Mouse (Mus musculus) C2C12 (cell line): ENCODE measurements around the gene Atf3. TPM values are rescaled to one million over a fixed set of nuclear protein-coding genes. Genes with fewer than 3 reads are reported as not detected.
"Not testable (repeated sequence)": the region's sequence is repeated elsewhere in the genome, so short reads cannot be mapped to it uniquely, and the experiment has no call there.

Source experiments
- H3K27me3 ChIP-seq: one replicate; pipeline ENCODE4 v1.6.1; 2011; ENCODE audit not compliant: control insufficient read depth, insufficient read depth, insufficient read length
- H3K36me3 ChIP-seq: one replicate; pipeline ENCODE4 v1.6.1; 2011; ENCODE audit not compliant: control insufficient read depth, insufficient read depth
- H3K4me3 ChIP-seq: one replicate; pipeline ENCODE4 v1.5.1; 2011; ENCODE audit warnings: mild to moderate bottlenecking, control low read depth; ENCODE audit not compliant: poor library complexity, insufficient read depth, severe bottlenecking
- H3K79me2 ChIP-seq: one replicate; pipeline ENCODE4 v1.6.1; 2011; ENCODE audit not compliant: control insufficient read depth, insufficient read depth
- H3K79me3 ChIP-seq: one replicate; pipeline ENCODE4 v1.6.1; 2011; ENCODE audit warnings: low read depth, control low read depth
- H3ac ChIP-seq: one replicate; pipeline ENCODE3; 2011; ENCODE audit warnings: low read depth; ENCODE audit not compliant: control insufficient read depth, insufficient read length
- CEBPB ChIP-seq: IDR thresholded peaks from one replicate; pipeline ENCODE4 v1.6.1; 2011; ENCODE audit warnings: low read depth, mild to moderate bottlenecking, control low read depth, moderate library complexity
- CTCF ChIP-seq: IDR thresholded peaks from one replicate; pipeline ENCODE4 v1.5.1; 2011; ENCODE audit not compliant: control insufficient read depth, insufficient read depth, insufficient read length
- FOSL1 ChIP-seq: IDR thresholded peaks from one replicate; pipeline ENCODE4 v1.8.0; 2011; ENCODE audit warnings: mild to moderate bottlenecking, low read length; ENCODE audit not compliant: poor library complexity, insufficient read depth, severe bottlenecking
- MAX ChIP-seq: IDR thresholded peaks from one replicate; pipeline ENCODE4 v1.6.1; 2011; ENCODE audit warnings: mild to moderate bottlenecking, control low read depth
- MYOD1 ChIP-seq: IDR thresholded peaks from one replicate; pipeline ENCODE4 v1.6.1; 2011; ENCODE audit warnings: low read depth; ENCODE audit not compliant: control insufficient read depth, insufficient read length
- MYOG ChIP-seq: IDR thresholded peaks from one replicate; pipeline ENCODE4 v1.6.1; 2011; ENCODE audit not compliant: control insufficient read depth, insufficient read length; ENCODE audit errors: extremely low read depth
- USF1 ChIP-seq: IDR thresholded peaks from one replicate; pipeline ENCODE4 v1.6.1; 2011; ENCODE audit warnings: low read depth, mild to moderate bottlenecking, control low read depth, moderate library complexity
- polyA plus RNA-seq: library from polyadenylated mRNA; unstranded; fragments of >200 nt; fragmentation: generic; extraction: Trizol; gene quantifications from one replicate; pipeline ENCODE4 v1.2.1, GENCODE M21; 2012; ENCODE audit warnings: missing spikeins

Gene Atf3
- polyA plus RNA-seq, 1 experiment: 1.4 TPM

GRCm38 (mm10) chr1:191170444-191170843, 47.4 kb downstream of the Atf3 start:
- Histone ChIP-seq H3K27me3 (peaks cover 3% of the 10 kb centered on the region), H3K4me3 (no peak overlapping the region), H3K79me2 (no peaks in the 10 kb centered on the region), H3K36me3 (no peaks in the 10 kb centered on the region), H3K79me3 (no peaks in the 10 kb centered on the region), H3ac (no peak overlapping the region)
- TF ChIP-seq MAX (no peak), USF1 (no peak), CEBPB (no peak), FOSL1 (no peak), CTCF (no peak), MYOD1 (no peak), MYOG (no peak)

GRCm38 (mm10) chr1:191166189-191166588, 51.6 kb downstream of the Atf3 start:
- H3K79me2 ChIP-seq: no peaks in the 10 kb centered on the region
- TF ChIP-seq FOSL1 (no peak), MAX (no peak), MYOG (no peak), USF1 (no peak), CEBPB (peak; percentile 53)
- no peaks in the 10 kb centered on the region for H3K79me3 ChIP-seq
- no peak overlapping the region for H3K4me3 ChIP-seq
- H3ac ChIP-seq: no peak overlapping the region
- peaks cover 31% of the 10 kb centered on the region for H3K27me3 ChIP-seq
- no peaks in the 10 kb centered on the region for H3K36me3 ChIP-seq

DNA sequence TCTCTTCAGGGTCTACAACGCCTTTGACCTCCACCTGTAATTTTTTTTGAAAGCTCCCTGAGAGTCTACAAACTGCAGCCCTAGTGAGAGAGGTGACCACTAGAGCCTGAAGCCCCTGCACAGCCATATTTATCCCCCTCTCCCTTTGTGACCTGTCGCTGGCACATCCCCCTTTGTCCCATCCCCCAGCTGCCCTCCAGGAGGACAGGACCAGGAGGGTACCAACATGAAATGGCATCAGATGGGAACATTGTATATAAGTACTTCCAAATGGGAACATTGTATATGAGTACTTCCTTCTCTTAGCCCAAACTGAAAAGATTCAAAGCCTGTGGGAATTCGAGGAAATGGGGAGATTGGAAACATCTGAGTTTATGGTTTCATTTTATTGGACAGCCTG, 53.1 kb downstream of the Atf3 start, which contains the start of gene Fam71a:
TSS of gene Fam71a (minus strand) at position 101 of the 400 bp plus-strand sequence.
- H3K4me3 ChIP-seq: no peak within 1 kb of the TSS
- TF ChIP-seq USF1 (no peak), MAX (no peak), MYOG (no peak), FOSL1 (no peak), MYOD1 (no peak), CTCF (no peak), CEBPB (no peak)
- peaks cover 31% of the 10 kb centered on the region for H3K27me3 ChIP-seq
- H3ac ChIP-seq: no peak within 1 kb of the TSS
- no peaks in the 10 kb centered on the region for H3K36me3 ChIP-seq
- H3K79me2 ChIP-seq: no peaks in the 10 kb centered on the region
- H3K79me3 ChIP-seq: no peaks in the 10 kb centered on the region

DNA sequence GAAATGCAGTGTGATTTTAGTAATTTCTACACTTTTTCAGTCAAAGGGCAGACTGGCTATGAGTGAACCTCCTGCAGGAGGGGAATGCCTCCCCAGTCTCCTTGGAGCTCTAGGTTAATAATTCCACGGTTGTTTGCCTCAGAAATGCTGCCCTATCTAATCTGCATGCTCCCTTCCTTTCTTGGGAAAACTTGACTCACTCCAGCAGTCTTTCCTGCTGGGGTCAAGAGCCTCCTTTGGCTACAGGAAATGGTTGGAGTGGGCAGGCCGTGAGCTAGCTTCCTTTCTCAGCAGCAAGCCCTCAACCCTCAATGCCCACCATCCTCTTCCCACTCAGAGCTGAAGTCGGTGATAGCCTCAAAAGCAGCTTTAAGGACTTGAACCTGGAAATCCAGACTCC, 63.5 kb downstream of the Atf3 start:
- no peaks in the 10 kb centered on the region for H3K79me3 ChIP-seq
- no peaks in the 10 kb centered on the region for H3K79me2 ChIP-seq
- no peak overlapping the region for H3ac ChIP-seq
- TF ChIP-seq MAX: no peak
- TF ChIP-seq MYOD1: no peak
- H3K36me3 ChIP-seq: no peaks in the 10 kb centered on the region
- H3K27me3 ChIP-seq: peaks cover 16% of the 10 kb centered on the region
- no peak overlapping the region for H3K4me3 ChIP-seq

- H3K79me3 ChIP-seq: no peaks in the 10 kb centered on the region
- H3K27me3 ChIP-seq: peaks cover 16% of the 10 kb centered on the region
- H3ac ChIP-seq: no peak overlapping the region
- TF ChIP-seq FOSL1 (no peak), CEBPB (peak; percentile 37), CTCF (peak; percentile 43)
- no peaks in the 10 kb centered on the region for H3K79me2 ChIP-seq
- H3K4me3 ChIP-seq: no peak overlapping the region
- H3K36me3 ChIP-seq: no peaks in the 10 kb centered on the region
Measured at GRCm38 (mm10) chr1:191153052-191153451, 64.8 kb downstream of the Atf3 start.

DNA sequence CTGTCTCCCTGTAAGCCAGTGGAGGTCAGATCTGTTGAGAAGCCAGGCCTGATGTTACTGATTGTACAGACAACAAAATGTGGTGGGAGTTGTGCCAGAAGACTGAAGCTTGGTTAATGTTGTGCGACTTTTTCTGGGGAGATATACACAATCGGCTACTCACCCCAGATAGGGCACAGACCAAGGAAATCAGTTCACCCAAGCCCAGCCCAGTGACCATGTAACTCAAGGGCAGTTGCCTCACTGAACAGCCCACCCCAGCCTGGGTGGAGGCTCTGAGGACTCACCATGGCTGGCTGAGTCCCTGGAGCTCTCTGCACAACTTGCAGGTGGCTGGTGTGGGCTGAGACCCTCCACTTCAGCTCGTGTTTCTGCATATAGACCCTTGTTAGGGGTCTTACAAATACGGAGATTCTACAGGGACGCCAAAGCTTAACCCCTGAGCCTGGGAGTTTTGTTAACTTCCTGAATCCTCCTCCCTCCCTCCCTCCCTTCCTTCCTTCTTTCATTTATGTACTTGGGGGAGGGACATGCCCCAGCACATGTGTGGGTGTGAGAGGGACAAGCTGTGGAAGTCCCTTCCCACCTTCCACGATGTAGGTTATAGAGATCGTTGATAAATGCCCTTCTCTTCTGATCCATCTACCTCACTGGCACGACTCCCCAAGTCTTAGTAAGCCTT, 66.8 kb downstream of the Atf3 start:
- Histone ChIP-seq H3K79me3 (no peaks in the 10 kb centered on the region), H3K36me3 (no peaks in the 10 kb centered on the region), H3K4me3 (no peak overlapping the region), H3ac (no peak overlapping the region), H3K27me3 (peaks cover 16% of the 10 kb centered on the region), H3K79me2 (no peaks in the 10 kb centered on the region)
- TF ChIP-seq CTCF (no peak), CEBPB (no peak), MYOG (no peak), MAX (no peak), FOSL1 (no peak), MYOD1 (no peak), USF1 (no peak)

GRCm38 (mm10) chr1:191149489-191149888, 68.3 kb downstream of the Atf3 start:
- H3K79me3 ChIP-seq, H3ac ChIP-seq, H3K79me2 ChIP-seq, H3K4me3 ChIP-seq, H3K36me3 ChIP-seq: not testable (repeated sequence)
- H3K27me3 ChIP-seq: peaks cover 16% of the 10 kb centered on the region
